Mouse (Mus musculus) heart, embryonic 11.5 days (tissue): Measurements from ENCODE around the gene Gbgt1. TPM values are rescaled to one million over a fixed set of nuclear protein-coding genes. Genes with fewer than 3 reads are reported as not detected.

Experiments used
- ATAC-seq: fragments of 200-750 bp; cut with Nextera tagmentation; replicated peaks from 2 replicates; pipeline ENCODE4 v1.8.0; 2017; ENCODE audit warnings: moderate library complexity; ENCODE audit not compliant: insufficient number of reproducible peaks, low FRiP score, low TSS enrichment
- H3K27ac ChIP-seq: fragments of 300-500 bp; sonication (generic); 2 replicates; pipeline ENCODE4 v1.5.1; 2014; ENCODE audit warnings: mild to moderate bottlenecking, low read depth, low read length
- H3K27me3 ChIP-seq: fragments of 300-500 bp; sonication (generic); 2 replicates; pipeline ENCODE4 v1.6.1; 2014; ENCODE audit warnings: mild to moderate bottlenecking, low read length, mixed read lengths; ENCODE audit not compliant: control insufficient read depth, insufficient read depth
- H3K36me3 ChIP-seq: fragments of 300-500 bp; sonication (generic); 2 replicates; pipeline ENCODE4 v1.6.1; 2014; ENCODE audit warnings: mild to moderate bottlenecking, low read length, moderate library complexity, mixed read lengths; ENCODE audit not compliant: control insufficient read depth, insufficient read depth
- H3K4me1 ChIP-seq: fragments of 300-500 bp; sonication (generic); 2 replicates; pipeline ENCODE4 v1.6.1; 2014; ENCODE audit warnings: low read length; ENCODE audit not compliant: control insufficient read depth, insufficient read depth
- H3K4me2 ChIP-seq: fragments of 300-500 bp; sonication (generic); 2 replicates; pipeline ENCODE4 v1.6.1; 2014; ENCODE audit warnings: mild to moderate bottlenecking, moderate library complexity
- H3K4me3 ChIP-seq: fragments of 300-500 bp; sonication (generic); 2 replicates; pipeline ENCODE4 v1.5.1; 2014; ENCODE audit warnings: low read depth, low read length
- H3K9ac ChIP-seq: fragments of 300-500 bp; sonication (generic); 2 replicates; pipeline ENCODE4 v1.6.1; 2014; ENCODE audit warnings: mild to moderate bottlenecking, low read depth, low read length, moderate library complexity
- H3K9me3 ChIP-seq: fragments of 300-500 bp; sonication (generic); replicated peaks from 2 replicates; pipeline ENCODE4 v1.6.1; 2016; ENCODE audit warnings: low read length; ENCODE audit not compliant: control insufficient read depth
- WGBS: fragments of 180-500 bp; shearing (Covaris S2); extraction: QIAGEN DNeasy Blood & Tissue Kit; methylation state at CpG from one replicate; pipeline ENCODE4 v1.1.7; 2014; ENCODE audit not compliant: insufficient replicate concordance; 5-methylcytosine and 5-hydroxymethylcytosine counted together
- polyA plus RNA-seq: library from polyadenylated mRNA; unstranded; fragments of >200 nt; fragmentation: Nextera tagmentation; extraction: Ambion mirVana; gene quantifications from 2 replicates; pipeline ENCODE4 v1.2.1, GENCODE M21; 2014

The Gbgt1 gene
- polyA plus RNA-seq, 1 experiment from 2014 or later: 0.27 TPM

DNA sequence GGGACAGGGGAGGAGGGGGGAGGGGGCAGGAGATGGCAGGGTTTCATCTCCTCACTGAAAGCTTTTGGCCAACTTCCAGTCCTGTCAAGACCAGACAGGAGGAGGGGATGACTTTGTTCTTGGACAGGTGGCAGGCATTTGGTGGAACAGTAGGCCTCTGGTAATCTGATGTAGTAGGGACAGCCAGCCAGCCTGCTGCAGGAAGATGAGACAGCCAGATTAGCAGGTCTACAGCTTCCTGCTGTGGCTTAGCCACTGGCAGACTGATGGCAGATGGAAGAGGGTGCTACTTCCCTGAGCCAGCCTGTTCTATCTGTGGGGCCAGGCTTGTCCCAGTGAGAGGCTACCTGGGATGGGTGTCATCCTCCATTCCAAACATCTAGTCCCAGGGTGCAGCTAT is 49.3 kb downstream of the Gbgt1 start:
- Histone ChIP-seq H3K36me3 (peaks cover 14% of the 10 kb centered on the region), H3K4me1 (no peaks in the 10 kb centered on the region)

DNA sequence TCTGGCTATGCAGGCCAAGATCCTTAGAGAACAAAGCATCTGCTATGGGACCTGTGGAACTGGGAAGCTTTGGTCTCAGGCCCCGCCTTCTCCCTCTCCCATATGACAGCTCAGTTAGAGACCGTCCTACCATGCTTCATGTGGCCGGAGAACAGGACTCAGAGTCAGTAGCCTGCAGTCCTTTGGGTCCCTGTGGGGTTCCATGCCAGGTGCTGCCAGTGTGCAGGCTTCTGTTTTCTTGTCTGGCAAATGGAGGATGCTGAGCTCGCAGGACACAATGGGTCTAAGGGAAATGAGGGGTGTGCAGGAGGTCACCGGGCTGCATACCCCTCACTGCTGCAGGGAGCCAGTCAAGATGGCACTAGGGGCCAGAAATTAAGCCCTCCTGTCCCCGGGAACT is 49.9 kb downstream of the Gbgt1 start:
- Histone ChIP-seq H3K27ac (no peak overlapping the region), H3K9me3 (no peaks in the 10 kb centered on the region), H3K27me3 (no peaks in the 10 kb centered on the region), H3K4me1 (no peaks in the 10 kb centered on the region), H3K4me2 (no peak overlapping the region), H3K4me3 (no peak overlapping the region), H3K36me3 (peaks cover 18% of the 10 kb centered on the region), H3K9ac (no peak overlapping the region)
- ATAC-seq: no peak
- 67% methylated on average over 6 of the region's 6 CpGs for WGBS

More for the DNA sequence above, 49.3 kb downstream of the Gbgt1 start:
- no peak overlapping the region for H3K4me3 ChIP-seq
- ATAC-seq: no peak
- no peak overlapping the region for H3K4me2 ChIP-seq
- H3K9ac ChIP-seq: no peak overlapping the region
- H3K9me3 ChIP-seq: no peaks in the 10 kb centered on the region
- H3K27me3 ChIP-seq: no peaks in the 10 kb centered on the region
- H3K27ac ChIP-seq: no peak overlapping the region

DNA sequence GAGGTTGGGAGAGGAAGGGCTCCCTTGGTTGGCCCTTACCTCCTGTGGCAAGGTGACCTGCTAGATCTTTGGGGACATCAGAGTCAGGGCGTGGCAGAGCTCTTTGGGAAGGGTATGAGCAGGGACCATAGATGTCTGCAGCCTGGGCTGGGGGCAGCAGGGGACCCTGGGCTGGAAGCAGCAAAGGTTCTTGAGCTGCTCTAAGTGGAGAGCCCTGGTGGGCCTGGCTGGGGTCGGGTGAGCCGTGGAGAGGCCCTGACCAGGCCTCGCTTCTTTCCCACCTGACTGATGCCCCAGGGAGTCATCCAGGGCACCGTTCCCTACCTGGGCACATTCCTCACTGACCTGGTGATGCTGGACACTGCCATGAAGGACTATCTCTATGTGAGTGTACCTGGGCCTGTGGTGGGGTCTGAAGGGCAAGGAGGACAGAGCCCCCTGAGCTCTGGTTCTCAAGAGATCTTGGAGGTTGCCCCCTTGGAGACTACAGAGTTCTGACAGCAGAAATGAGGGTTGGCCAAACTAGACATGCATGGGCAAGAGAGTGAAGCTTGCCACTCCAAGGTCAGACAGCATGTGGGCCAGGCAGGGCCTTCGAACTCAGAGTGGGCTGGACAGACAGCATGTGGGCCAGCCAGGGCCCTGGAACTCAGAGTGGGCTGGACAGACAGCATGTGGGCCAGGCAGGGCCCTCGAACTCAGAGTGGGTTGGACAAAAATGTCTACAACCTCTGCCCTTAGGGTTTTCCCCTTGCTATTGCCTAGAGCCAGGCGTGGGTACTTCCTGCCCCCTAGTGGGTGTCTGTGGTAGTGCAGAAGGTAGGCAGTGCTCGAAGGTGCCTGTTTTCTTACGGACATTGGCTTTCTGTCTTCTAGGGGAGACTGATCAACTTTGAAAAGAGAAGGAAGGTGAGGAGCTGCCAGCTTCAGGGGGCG is 50.8 kb downstream of the Gbgt1 start:
- ATAC-seq: no peak
- H3K36me3 ChIP-seq: peaks cover 20% of the 10 kb centered on the region

DNA sequence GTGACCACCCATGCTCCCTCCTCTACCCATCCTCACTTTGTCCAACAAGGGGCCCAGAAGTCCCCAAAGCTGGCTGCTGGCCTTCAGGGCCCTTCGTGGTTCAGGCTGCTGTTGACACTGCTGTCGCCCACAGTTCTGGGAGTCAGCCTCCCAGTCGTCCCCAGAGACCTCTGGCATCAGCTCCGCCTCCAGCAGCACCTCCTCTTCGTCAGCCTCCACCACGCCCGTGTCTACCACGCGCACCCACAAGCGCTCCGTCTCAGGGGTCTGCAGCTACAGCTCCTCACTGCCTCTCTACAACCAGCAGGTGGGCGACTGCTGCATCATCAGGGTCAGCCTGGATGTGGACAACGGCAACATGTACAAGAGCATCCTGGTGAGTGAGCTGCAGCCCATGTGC is 52.5 kb downstream of the Gbgt1 start:
- no peaks in the 10 kb centered on the region for H3K9me3 ChIP-seq
- no peak overlapping the region for H3K9ac ChIP-seq
- ATAC-seq: no peak
- H3K36me3 ChIP-seq: peaks cover 19% of the 10 kb centered on the region
- H3K27ac ChIP-seq: no peak overlapping the region
- no peaks in the 10 kb centered on the region for H3K4me1 ChIP-seq
- no peak overlapping the region for H3K4me3 ChIP-seq
- WGBS: 91% methylated on average over 13 of the region's 13 CpGs
- H3K27me3 ChIP-seq: no peaks in the 10 kb centered on the region
- no peak overlapping the region for H3K4me2 ChIP-seq

More for the DNA sequence above, 50.8 kb downstream of the Gbgt1 start:
- Histone ChIP-seq H3K27ac (no peak overlapping the region), H3K9ac (0 out of 2 replicates have a peak overlapping the region, but pooled peaks have one; percentile 2), H3K9me3 (no peaks in the 10 kb centered on the region), H3K27me3 (no peaks in the 10 kb centered on the region), H3K4me2 (no peak overlapping the region), H3K4me3 (no peak overlapping the region), H3K4me1 (no peaks in the 10 kb centered on the region)
- 55% methylated on average over 11 of the region's 11 CpGs for WGBS

DNA sequence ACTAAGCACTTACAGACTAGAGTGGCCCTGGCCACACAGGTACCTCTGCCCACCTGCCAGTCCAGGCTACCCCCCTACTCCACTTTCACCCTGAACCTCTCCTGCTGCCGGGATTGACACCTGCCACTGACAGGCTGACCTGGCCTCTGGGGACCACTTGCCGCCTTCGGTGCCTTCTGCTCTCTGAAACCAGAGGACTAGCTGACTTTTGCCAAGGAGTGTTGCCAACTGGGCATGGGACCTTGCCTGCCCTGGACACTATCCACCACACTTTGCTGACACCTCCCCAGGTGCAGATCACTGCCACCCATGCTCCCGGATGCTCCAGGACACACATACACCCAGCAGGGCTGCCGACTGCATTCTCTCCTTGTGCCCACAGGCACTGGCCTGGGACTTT is 55.6 kb downstream of the Gbgt1 start:
- WGBS: 88% methylated on average over 5 of the region's 5 CpGs

More for the DNA sequence above, 55.6 kb downstream of the Gbgt1 start:
- Histone ChIP-seq H3K9ac (no peak overlapping the region), H3K4me1 (no peaks in the 10 kb centered on the region), H3K9me3 (no peaks in the 10 kb centered on the region), H3K4me3 (no peak overlapping the region), H3K4me2 (no peak overlapping the region), H3K36me3 (peaks cover 19% of the 10 kb centered on the region), H3K27me3 (no peaks in the 10 kb centered on the region), H3K27ac (no peak overlapping the region)
- ATAC-seq: no peak

Other genes with a start within 250 kb of the Gbgt1 start
- 2.3 and 3.1 TPM in 2 replicates for gene Ppp1r26, start 50.1 kb upstream of the Gbgt1 start, polyA plus RNA-seq
- gene 1700007K13Rik, start 30.6 kb upstream of the Gbgt1 start, polyA plus RNA-seq: 0.40 TPM in 1 of 2 replicates, not detected in the other
- 60.6 and 63.9 TPM in 2 replicates for gene Mrps2, start 28.8 kb upstream of the Gbgt1 start, polyA plus RNA-seq
- not detected in 2 replicates for gene Gm10134, start 9.2 kb downstream of the Gbgt1 start, polyA plus RNA-seq
- gene Ralgds, start 16.2 kb downstream of the Gbgt1 start, polyA plus RNA-seq: 12.2 and 12.5 TPM in 2 replicates
- not detected in 2 replicates for gene Cel, start 66.5 kb downstream of the Gbgt1 start, polyA plus RNA-seq
- 22.5 and 23.3 TPM in 2 replicates for gene Gtf3c5, start 86.9 kb downstream of the Gbgt1 start, polyA plus RNA-seq
- 7.6 and 10.9 TPM in 2 replicates for gene Gfi1b, start 125.1 kb downstream of the Gbgt1 start, polyA plus RNA-seq
- gene Tsc1, start 144.3 kb downstream of the Gbgt1 start, polyA plus RNA-seq: 14.2 and 16.2 TPM in 2 replicates
- 2.4 and 3.0 TPM in 2 replicates for gene Spaca9, start 202.8 kb downstream of the Gbgt1 start, polyA plus RNA-seq
- gene Ak8, start 203.3 kb downstream of the Gbgt1 start, polyA plus RNA-seq: 0.45 and 1.2 TPM in 2 replicates